Mouse (Mus musculus) adrenal gland, postnatal 25 days (tissue): Measurements from ENCODE around the gene Pla2g12b. TPM values are rescaled to one million over a fixed set of nuclear protein-coding genes. Genes with fewer than 3 reads are reported as not detected.

Source experiments
- DNase-seq: peaks from one replicate; pipeline ENCODE4 v3.0.0; 2021; ENCODE audit warnings: mixed read lengths
- total RNA-seq: library from RNA; stranded (reverse); gene quantifications from 2 replicates; pipeline ENCODE4 v1.2.3, GENCODE M21; 2021

The Pla2g12b gene
- total RNA-seq, 1 experiment from 2014 or later, result not detected

DNA sequence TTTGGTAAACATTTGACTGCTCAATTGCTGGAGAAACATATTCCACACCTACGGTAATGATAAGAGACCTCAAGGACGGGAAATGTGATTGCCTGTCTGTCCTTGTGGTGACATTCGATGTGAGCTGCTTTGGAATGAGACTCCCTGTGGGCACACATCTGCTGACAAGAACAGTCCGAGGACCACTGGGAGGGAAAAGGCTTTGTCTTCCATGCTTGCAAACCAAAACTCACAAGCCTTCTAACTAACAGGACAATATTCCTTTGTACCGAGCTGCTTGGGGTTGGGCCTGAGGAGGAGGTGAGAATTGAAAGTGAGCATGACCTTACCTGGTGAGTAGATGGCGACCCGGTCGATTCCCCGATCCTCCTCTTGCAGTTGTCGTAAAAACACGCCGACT lies 63.8 kb downstream of the Pla2g12b start:
- no peak for DNase-seq

DNA sequence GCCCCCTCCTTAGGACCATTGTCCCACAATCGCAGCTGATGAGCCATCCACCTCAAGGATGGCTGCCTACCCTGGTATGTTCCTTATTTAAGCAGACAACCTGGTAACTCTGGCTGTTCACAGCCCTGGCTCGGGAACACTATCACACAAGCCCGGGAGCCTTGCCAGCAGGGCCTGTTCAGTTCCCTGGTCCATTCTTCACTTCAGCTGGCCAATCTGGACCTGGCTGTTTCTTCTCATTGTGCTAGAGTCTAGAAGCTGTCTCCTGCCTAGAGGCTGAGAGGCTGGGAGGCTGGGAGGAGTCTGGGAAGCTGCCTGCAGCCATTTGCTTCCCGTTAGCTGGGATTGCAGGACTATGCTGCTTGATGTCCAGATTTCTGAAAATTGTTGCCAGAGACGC lies 67.0 kb downstream of the Pla2g12b start:
- DNase-seq, result no peak

Other genes starting within 250 kb of the Pla2g12b start
- gene Sept10, start 181.8 kb upstream of the Pla2g12b start, total RNA-seq, result 47.4 and 67.0 TPM in 2 replicates
- 29.0 and 29.1 TPM in 2 replicates for gene Sowahc, start 181.7 kb upstream of the Pla2g12b start, total RNA-seq
- gene P4ha1, start 80.4 kb upstream of the Pla2g12b start, total RNA-seq, result 30.3 and 53.3 TPM in 2 replicates
- 23.4 and 50.5 TPM in 2 replicates for gene Gm10273, start 8.0 kb upstream of the Pla2g12b start, total RNA-seq
- gene Oit3, start 38.1 kb downstream of the Pla2g12b start, total RNA-seq, result 4.8 and 6.2 TPM in 2 replicates
- not detected in 2 replicates for gene Gm10322, start 212.4 kb downstream of the Pla2g12b start, total RNA-seq
- 47.2 and 52.3 TPM in 2 replicates for gene Mcu, start 213.0 kb downstream of the Pla2g12b start, total RNA-seq